Mouse (Mus musculus) adrenal gland, postnatal 25 days (tissue): ENCODE results near the gene Stx1b. TPM values are rescaled to one million over a fixed set of nuclear protein-coding genes. Genes with fewer than 3 reads are reported as not detected.

Experiments
- total RNA-seq: library from RNA; stranded (reverse); gene quantifications from 2 replicates; pipeline ENCODE4 v1.2.3, GENCODE M21; 2021

Stx1b gene
- total RNA-seq, 1 experiment from 2014 or later, result 8.0 TPM

Other genes starting within 250 kb of the Stx1b start
- 12.7 and 15.4 TPM in 2 replicates for gene Ccdc189, start 236.0 kb downstream of the Stx1b start, total RNA-seq
- 60.6 and 69.6 TPM in 2 replicates for gene Rnf40, start 235.8 kb downstream of the Stx1b start, total RNA-seq
- 25.1 and 25.4 TPM in 2 replicates for gene Zfp629, start 208.8 kb downstream of the Stx1b start, total RNA-seq
- gene Bcl7c, start 115.6 kb downstream of the Stx1b start, total RNA-seq, result 64.9 and 114 TPM in 2 replicates
- 2.5 and 2.6 TPM in 2 replicates for gene Ctf1, start 111.8 kb downstream of the Stx1b start, total RNA-seq
- gene Ctf2, start 92.4 kb downstream of the Stx1b start, total RNA-seq, result not detected in 2 replicates
- gene Fbxl19, start 80.0 kb downstream of the Stx1b start, total RNA-seq, result 18.3 and 18.5 TPM in 2 replicates
- gene Orai3, start 54.7 kb downstream of the Stx1b start, total RNA-seq, result 31.5 and 37.2 TPM in 2 replicates
- 36.9 and 49.8 TPM in 2 replicates for gene Setd1a, start 47.9 kb downstream of the Stx1b start, total RNA-seq
- gene Gm49388, start 38.9 kb downstream of the Stx1b start, total RNA-seq, result 4.4 and 6.9 TPM in 2 replicates
- 49.1 and 66.2 TPM in 2 replicates for gene Hsd3b7, start 23.9 kb downstream of the Stx1b start, total RNA-seq
- 101 and 122 TPM in 2 replicates for gene Stx4a, start 255 bp downstream of the Stx1b start, total RNA-seq
- gene Zfp646, start 51.7 kb upstream of the Stx1b start, total RNA-seq, result 41.2 and 42.2 TPM in 2 replicates
- gene Zfp668, start 52.3 kb upstream of the Stx1b start, total RNA-seq, result 9.3 and 11.3 TPM in 2 replicates
- gene Prss53, start 66.4 kb upstream of the Stx1b start, total RNA-seq, result 1.2 and 2.2 TPM in 2 replicates
- gene Gm21974, start 70.9 kb upstream of the Stx1b start, total RNA-seq, result not detected in 2 replicates
- gene Vkorc1, start 71.1 kb upstream of the Stx1b start, total RNA-seq, result 69.5 and 76.6 TPM in 2 replicates
- gene Bckdk, start 79.5 kb upstream of the Stx1b start, total RNA-seq, result 119 and 123 TPM in 2 replicates
- 30.0 and 32.6 TPM in 2 replicates for gene Kat8, start 88.0 kb upstream of the Stx1b start, total RNA-seq
- 0.15 TPM in 1 of 2 replicates, not detected in the other for gene Prss8, start 105.6 kb upstream of the Stx1b start, total RNA-seq
- gene Prss36, start 122.2 kb upstream of the Stx1b start, total RNA-seq, result 4.4 and 9.7 TPM in 2 replicates
- gene Fus, start 142.9 kb upstream of the Stx1b start, total RNA-seq, result 189 and 309 TPM in 2 replicates
- 2.8 and 5.5 TPM in 2 replicates for gene Pycard, start 169.3 kb upstream of the Stx1b start, total RNA-seq
- gene Trim72, start 179.4 kb upstream of the Stx1b start, total RNA-seq, result 0.24 TPM in 1 of 2 replicates, not detected in the other
- 2.5 and 2.9 TPM in 2 replicates for gene Itgam, start 238.1 kb upstream of the Stx1b start, total RNA-seq
- gene Gm49368, start 238.1 kb upstream of the Stx1b start, total RNA-seq, result not detected in 2 replicates